ENCODE assay signal across 10 mouse cellular contexts in the genomic region with DNA sequence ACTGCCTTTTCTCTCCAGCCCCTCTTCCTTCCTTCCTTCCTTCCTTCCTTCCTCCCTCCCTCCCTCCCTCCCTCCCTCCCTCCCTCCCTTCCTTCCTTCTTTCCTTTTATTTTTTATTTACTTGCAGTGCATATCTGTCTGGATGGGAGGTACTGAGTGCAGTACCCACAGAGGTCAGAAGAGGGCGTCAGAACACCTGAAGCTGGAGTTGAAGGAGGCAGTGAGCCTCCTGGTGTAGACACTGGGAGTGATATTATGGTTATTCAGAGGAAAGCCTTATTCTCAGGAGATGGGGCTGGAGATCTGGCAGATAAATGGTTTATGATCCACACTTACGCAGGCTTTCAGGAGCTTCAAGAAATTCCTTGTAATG. TPM values are rescaled to one million over a fixed set of nuclear protein-coding genes. Genes with fewer than 3 reads are reported as not detected.
DNase-seq lines count a peak whose midpoint lies in the region; ATAC-seq and TF ChIP-seq lines count a peak whose summit lies in the region.
"Had no signal": no experiment of that assay in that cellular context is flagged by ENCODE, and none has a peak within 500 bp of the region (broad histone marks: within the 10 kb centered on the region; RNA-seq: fewer than 3 reads in every experiment).

No protein-coding gene starts in this region.

- no peak overlapping the region for H3K27ac ChIP-seq in forebrain, postnatal 0 days (ENCODE audit: low read depth, low read length)
- no peak overlapping the region for H3K27ac ChIP-seq in forebrain, embryonic 13.5 days
- H3K27ac ChIP-seq: heart, embryonic 13.5 days; limb, embryonic 15.5 days had no signal

- H3K27me3 ChIP-seq in forebrain, postnatal 0 days (ENCODE audit: insufficient read depth, low read length): no peaks in the 10 kb centered on the region
- H3K27me3 ChIP-seq in forebrain, embryonic 13.5 days: peaks cover 10% of the 10 kb centered on the region; the same call in 1 of the 2 replicates

- WGBS in forebrain, postnatal 0 days: 41% methylated on average over 2 of the region's 2 CpGs
- 43% methylated on average over 2 of the region's 2 CpGs for WGBS in forebrain, embryonic 13.5 days

- H3K4me3 ChIP-seq in forebrain, postnatal 0 days (ENCODE audit: low read depth, low read length): no peak overlapping the region
- no peak overlapping the region for H3K4me3 ChIP-seq in forebrain, embryonic 13.5 days
- H3K4me3 ChIP-seq: heart, embryonic 13.5 days; limb, embryonic 15.5 days had no signal

- intact Hi-C loops in heart, postnatal 14 days (cut with DNase I): no loop called here

- H3K36me3 ChIP-seq in forebrain, postnatal 0 days (ENCODE audit: insufficient read depth): no peaks in the 10 kb centered on the region
- no peaks in the 10 kb centered on the region for H3K36me3 ChIP-seq in forebrain, embryonic 13.5 days (ENCODE audit: poor library complexity, severe bottlenecking)
- H3K36me3 ChIP-seq: heart, embryonic 13.5 days; limb, embryonic 15.5 days had no signal

- no peaks in the 10 kb centered on the region for H3K4me1 ChIP-seq in forebrain, postnatal 0 days (ENCODE audit: insufficient read depth)
- H3K4me1 ChIP-seq in forebrain, embryonic 13.5 days: peaks cover 7% of the 10 kb centered on the region; the same call in 1 of the 2 replicates
- H3K4me1 ChIP-seq: heart, embryonic 13.5 days; limb, embryonic 15.5 days had no signal

- ATAC-seq in forebrain, postnatal 0 days: peak; percentile 42; the same call in 1 of the 2 replicates
- ATAC-seq in forebrain, embryonic 13.5 days: no peak

- peak; percentile 67 for DNase-seq in forebrain, postnatal 0 days
- peak; percentile 55 to 63 for DNase-seq in right cerebral cortex, adult 2 months (ENCODE audit: low spot score in 2 of 2)
- no peak for DNase-seq in right cerebral cortex, postnatal 36 days (ENCODE audit: low spot score in 2 of 2)
- DNase-seq in embryo, embryonic 11 days: peak; percentile 28
- DNase-seq in lung, postnatal 14 days: peak; percentile 29
- no peak for DNase-seq in urinary bladder, adult 2 months (ENCODE audit: low spot score)
- no peak for DNase-seq in heart, postnatal 14 days

- H3K9me3 ChIP-seq in forebrain, postnatal 0 days (ENCODE audit: low read length): no peaks in the 10 kb centered on the region
- H3K9me3 ChIP-seq in forebrain, embryonic 13.5 days (replicated peaks): no peaks in the 10 kb centered on the region
- H3K9me3 ChIP-seq: heart, embryonic 13.5 days; limb, embryonic 15.5 days had no signal

- H3K4me2 ChIP-seq in forebrain, postnatal 0 days (ENCODE audit: low read depth): no peak overlapping the region
- H3K4me2 ChIP-seq in forebrain, embryonic 13.5 days: no peak overlapping the region
- H3K4me2 ChIP-seq: heart, embryonic 13.5 days; limb, embryonic 15.5 days had no signal

- TF ChIP-seq CTCF in forebrain, postnatal 0 days (IDR thresholded peaks at IDR 0.05; ENCODE audit: low read depth): peak; percentile 72

- no peak overlapping the region for H3K9ac ChIP-seq in forebrain, postnatal 0 days
- H3K9ac ChIP-seq in forebrain, embryonic 13.5 days: no peak overlapping the region
- H3K9ac ChIP-seq: heart, embryonic 13.5 days; limb, embryonic 15.5 days had no signal

RNA-seq across cellular contexts. Expression of gene Gm15517, which starts 16.0 kb away (rescaled TPM):
- total RNA-seq in forebrain, postnatal 0 days (2014; rRNA removed): not detected in 2 replicates
- polyA plus RNA-seq in forebrain, postnatal 0 days (2015; fragmentation: Nextera tagmentation; extraction: Ambion mirVana): not detected in 2 replicates
- polyA plus RNA-seq in forebrain, embryonic 13.5 days (2015; fragmentation: Nextera tagmentation; extraction: Ambion mirVana): not detected in 2 replicates
- 0.65 TPM in 1 of 2 replicates, not detected in the other for polyA plus RNA-seq in urinary bladder, adult 2 months (2012; rRNA removed)
- not detected for total RNA-seq in heart, postnatal 14 days (2021)
- polyA plus RNA-seq: heart, embryonic 13.5 days; limb, embryonic 15.5 days had no signal

RNA-seq across cellular contexts. Expression of gene Acp4, which starts 20.1 kb away (rescaled TPM):
- not detected in 2 replicates for total RNA-seq in forebrain, postnatal 0 days (2014; rRNA removed)
- polyA plus RNA-seq in forebrain, postnatal 0 days (2015; fragmentation: Nextera tagmentation; extraction: Ambion mirVana): 0.12 TPM in 1 of 2 replicates, not detected in the other
- polyA plus RNA-seq in forebrain, embryonic 13.5 days (2015; fragmentation: Nextera tagmentation; extraction: Ambion mirVana): 0.14 and 0.21 TPM in 2 replicates
- not detected in 2 replicates for polyA plus RNA-seq in urinary bladder, adult 2 months (2012; rRNA removed)
- not detected for total RNA-seq in heart, postnatal 14 days (2021)
- polyA plus RNA-seq: heart, embryonic 13.5 days had no signal

RNA-seq across cellular contexts. Expression of gene Clec11a, which starts 29.5 kb away (rescaled TPM):
- 3.8 and 4.7 TPM in 2 replicates for total RNA-seq in forebrain, postnatal 0 days (2014; rRNA removed)
- polyA plus RNA-seq in forebrain, postnatal 0 days (2015; fragmentation: Nextera tagmentation; extraction: Ambion mirVana): 3.7 and 4.3 TPM in 2 replicates
- 3.0 and 3.4 TPM in 2 replicates for polyA plus RNA-seq in forebrain, embryonic 13.5 days (2015; fragmentation: Nextera tagmentation; extraction: Ambion mirVana)
- 17.2 and 19.7 TPM in 2 replicates for polyA plus RNA-seq in urinary bladder, adult 2 months (2012; rRNA removed)
- total RNA-seq in heart, postnatal 14 days (2021): under 1 TPM; 0.84 to 0.88 TPM

RNA-seq across cellular contexts. Expression of gene 2410002F23Rik, which starts 30.7 kb away (rescaled TPM):
- 250 and 333 TPM in 2 replicates for total RNA-seq in forebrain, postnatal 0 days (2014; rRNA removed)
- 312 and 332 TPM in 2 replicates for polyA plus RNA-seq in forebrain, postnatal 0 days (2015; fragmentation: Nextera tagmentation; extraction: Ambion mirVana)
- polyA plus RNA-seq in forebrain, embryonic 13.5 days (2015; fragmentation: Nextera tagmentation; extraction: Ambion mirVana): 172 and 212 TPM in 2 replicates
- 100 and 125 TPM in 2 replicates for polyA plus RNA-seq in urinary bladder, adult 2 months (2012; rRNA removed)
- 10 to 100 TPM; 18.2 to 18.8 TPM for total RNA-seq in heart, postnatal 14 days (2021)

RNA-seq across cellular contexts. Expression of gene 1700028J19Rik, which starts 30.7 kb away (rescaled TPM):
- 0.23 and 0.29 TPM in 2 replicates for total RNA-seq in forebrain, postnatal 0 days (2014; rRNA removed)
- polyA plus RNA-seq in forebrain, postnatal 0 days (2015; fragmentation: Nextera tagmentation; extraction: Ambion mirVana): 1.6 and 2.3 TPM in 2 replicates
- polyA plus RNA-seq in forebrain, embryonic 13.5 days (2015; fragmentation: Nextera tagmentation; extraction: Ambion mirVana): 1.3 and 1.4 TPM in 2 replicates
- 0.71 and 1.1 TPM in 2 replicates for polyA plus RNA-seq in urinary bladder, adult 2 months (2012; rRNA removed)
- under 1 TPM; 0.29 to 0.56 TPM for total RNA-seq in heart, postnatal 14 days (2021)

Comparison
In these comparisons a context has a peak if more than half of its experiments do, and no peak if none do; other contexts are left out.
1. DNase-seq: peak in forebrain, postnatal 0 days (single experiment), right cerebral cortex, adult 2 months (2 of 2), embryo, embryonic 11 days (single experiment) and lung, postnatal 14 days (single experiment); none in right cerebral cortex, postnatal 36 days (0 of 2), urinary bladder, adult 2 months (single experiment) and heart, postnatal 14 days (0 of 2).